Mouse (Mus musculus): ENCODE results near the gene Rmnd5b.

GRCm38 (mm10) chr11:51633721-51634120 lies 2.0 kb downstream of the Rmnd5b start:
- TF ChIP-seq CTCF (conservative IDR thresholded peaks at IDR 0.05; ENCODE audit: insufficient read depth, insufficient read length, low read depth, low read length) (no peak), POLR2A (IDR thresholded peaks at IDR 0.05; ENCODE audit: low read depth, low read length) (no peak)

Data from kidney, adult 2 months (tissue).